Mouse (Mus musculus): ENCODE measurements at regions not wholly inside any gene's neighbourhood (a gene's known extent, or its start where the extent isn't known, plus 50 kb on each side); places are given as distances from the start of the nearest gene placed in this dataset.
A peak's percentile ranks its signal among the peaks of the same experiment; 100 is the strongest.
"Not testable (repeated sequence)": the region's sequence is repeated elsewhere in the genome, so short reads cannot be mapped to it uniquely, and the experiment has no call there.

- H3K4me1 ChIP-seq; H3K4me3 ChIP-seq; H3K9me3 ChIP-seq; H3K27ac ChIP-seq (replicated peaks); H3K36me3 ChIP-seq (replicated peaks); H3K27me3 ChIP-seq (replicated peaks; ENCODE audit: low read depth, poor library complexity, severe bottlenecking): not testable (repeated sequence)
- DNase-seq (ENCODE audit: low spot score), result peak; percentile 78
- 93% methylated on average over 8 of the region's 8 CpGs for WGBS
Observed at GRCm38 (mm10) chrX:33416321-33416720, 103.1 kb downstream of the Btbd35f12 start.

Measured in embryonic facial prominence, embryonic 10.5 days (tissue).